Mouse (Mus musculus): ENCODE measurements around the gene Galntl6. TPM values are rescaled to one million over a fixed set of nuclear protein-coding genes. Genes with fewer than 3 reads are reported as not detected.

The Galntl6 gene
- polyA plus RNA-seq, 1 experiment from 2014 or later = 1.2 TPM

GRCm38 (mm10) chr8:57927074-57927473 lies 985.4 kb downstream of the Galntl6 start:
- no peak overlapping the region for H3K9ac ChIP-seq (ENCODE audit: low read depth, low read length)
- no peak for ATAC-seq (ENCODE audit: low read depth)
- H3K36me3 ChIP-seq (ENCODE audit: control insufficient read depth, insufficient read depth, low read length) = no peaks in the 10 kb centered on the region
- no peaks in the 10 kb centered on the region for H3K9me3 ChIP-seq (ENCODE audit: control insufficient read depth, low read length)
- H3K27me3 ChIP-seq (replicated peaks; ENCODE audit: control insufficient read depth, insufficient read depth, low read length) = no peaks in the 10 kb centered on the region
- no peak overlapping the region for H3K4me3 ChIP-seq (ENCODE audit: low read depth, low read length)
- no peak overlapping the region for H3K27ac ChIP-seq (replicated peaks; ENCODE audit: low read depth, low read length)
- DNase-seq (ENCODE audit: low spot score) = no peak
- WGBS = 68% methylated on average over 6 of the region's 6 CpGs
- no peaks in the 10 kb centered on the region for H3K4me1 ChIP-seq (ENCODE audit: control insufficient read depth, insufficient read depth, low read length)
- no peak overlapping the region for H3K4me2 ChIP-seq (ENCODE audit: low read depth, low read length)

DNA sequence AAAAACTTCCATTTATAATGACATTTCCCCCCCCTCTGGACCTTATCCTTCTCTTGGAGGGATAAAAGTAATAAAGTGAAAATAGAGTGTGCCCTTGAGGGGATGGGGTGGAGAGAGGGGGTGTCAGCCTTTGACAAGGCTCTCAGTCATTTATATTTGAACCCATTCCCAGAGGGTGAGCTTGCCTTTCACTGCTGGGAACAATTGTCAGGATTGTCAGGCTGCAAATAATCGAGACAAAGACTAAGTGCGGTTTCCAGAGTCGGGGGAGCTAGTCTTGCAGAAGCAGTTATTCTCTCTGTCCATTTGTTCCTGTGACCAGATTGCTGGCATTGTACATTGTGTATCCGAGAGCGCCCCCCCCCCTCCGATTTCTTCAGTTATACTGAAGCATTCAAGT lies 988.9 kb downstream of the Galntl6 start:
- ATAC-seq (ENCODE audit: low read depth) (no peak), DNase-seq (ENCODE audit: low spot score) (no peak)
- no peaks in the 10 kb centered on the region for H3K36me3 ChIP-seq (ENCODE audit: control insufficient read depth, insufficient read depth, low read length)
- H3K27ac ChIP-seq (replicated peaks; ENCODE audit: low read depth, low read length) = no peak overlapping the region
- no peak overlapping the region for H3K4me2 ChIP-seq (ENCODE audit: low read depth, low read length)
- 46% methylated on average over 6 of the region's 6 CpGs for WGBS
- H3K9ac ChIP-seq (ENCODE audit: low read depth, low read length) = no peak overlapping the region
- H3K4me3 ChIP-seq (ENCODE audit: low read depth, low read length) = no peak overlapping the region
- no peaks in the 10 kb centered on the region for H3K27me3 ChIP-seq (replicated peaks; ENCODE audit: control insufficient read depth, insufficient read depth, low read length)
- no peaks in the 10 kb centered on the region for H3K9me3 ChIP-seq (ENCODE audit: control insufficient read depth, low read length)
- H3K4me1 ChIP-seq (ENCODE audit: control insufficient read depth, insufficient read depth, low read length) = no peaks in the 10 kb centered on the region

DNA sequence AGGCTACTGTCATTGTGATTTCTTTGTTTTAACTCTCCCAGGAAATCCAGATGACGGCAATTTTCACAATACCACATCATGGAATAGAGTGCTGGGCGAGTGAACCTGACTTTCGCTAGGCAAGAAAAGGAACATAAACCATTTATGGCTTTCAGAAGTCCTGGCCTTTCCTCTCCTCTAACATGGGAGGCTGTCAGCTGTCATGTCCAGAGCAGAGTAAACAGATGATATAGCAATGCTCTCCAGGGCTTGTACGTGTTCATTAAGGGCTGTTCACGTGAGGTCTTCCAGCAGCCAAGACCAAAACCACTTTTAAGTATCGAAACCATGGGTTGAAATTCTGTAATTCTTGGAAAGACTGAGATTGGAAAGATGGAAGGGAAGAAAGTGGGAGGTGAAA lies 989.3 kb downstream of the Galntl6 start:
- Histone ChIP-seq H3K27ac (replicated peaks; ENCODE audit: low read depth, low read length) (no peak overlapping the region), H3K36me3 (ENCODE audit: control insufficient read depth, insufficient read depth, low read length) (no peaks in the 10 kb centered on the region), H3K4me1 (ENCODE audit: control insufficient read depth, insufficient read depth, low read length) (no peaks in the 10 kb centered on the region), H3K4me3 (ENCODE audit: low read depth, low read length) (no peak overlapping the region), H3K4me2 (ENCODE audit: low read depth, low read length) (no peak overlapping the region), H3K27me3 (replicated peaks; ENCODE audit: control insufficient read depth, insufficient read depth, low read length) (no peaks in the 10 kb centered on the region), H3K9ac (ENCODE audit: low read depth, low read length) (no peak overlapping the region), H3K9me3 (ENCODE audit: control insufficient read depth, low read length) (no peaks in the 10 kb centered on the region)
- no peak for DNase-seq (ENCODE audit: low spot score)
- WGBS = 56% methylated on average over 6 of the region's 6 CpGs
- no peak for ATAC-seq (ENCODE audit: low read depth)

- ATAC-seq (ENCODE audit: low read depth) (no peak), DNase-seq (ENCODE audit: low spot score) (no peak)
- no peaks in the 10 kb centered on the region for H3K27me3 ChIP-seq (replicated peaks; ENCODE audit: control insufficient read depth, insufficient read depth, low read length)
- H3K4me2 ChIP-seq (ENCODE audit: low read depth, low read length) = no peak overlapping the region
- H3K9me3 ChIP-seq (ENCODE audit: control insufficient read depth, low read length) = no peaks in the 10 kb centered on the region
- WGBS = 75% methylated on average over 6 of the region's 6 CpGs
- H3K9ac ChIP-seq (ENCODE audit: low read depth, low read length) = no peak overlapping the region
- H3K36me3 ChIP-seq (ENCODE audit: control insufficient read depth, insufficient read depth, low read length) = no peaks in the 10 kb centered on the region
- H3K4me1 ChIP-seq (ENCODE audit: control insufficient read depth, insufficient read depth, low read length) = no peaks in the 10 kb centered on the region
- no peak overlapping the region for H3K27ac ChIP-seq (replicated peaks; ENCODE audit: low read depth, low read length)
- no peak overlapping the region for H3K4me3 ChIP-seq (ENCODE audit: low read depth, low read length)
Observed at GRCm38 (mm10) chr8:57922214-57923070, 990.0 kb downstream of the Galntl6 start.

DNA sequence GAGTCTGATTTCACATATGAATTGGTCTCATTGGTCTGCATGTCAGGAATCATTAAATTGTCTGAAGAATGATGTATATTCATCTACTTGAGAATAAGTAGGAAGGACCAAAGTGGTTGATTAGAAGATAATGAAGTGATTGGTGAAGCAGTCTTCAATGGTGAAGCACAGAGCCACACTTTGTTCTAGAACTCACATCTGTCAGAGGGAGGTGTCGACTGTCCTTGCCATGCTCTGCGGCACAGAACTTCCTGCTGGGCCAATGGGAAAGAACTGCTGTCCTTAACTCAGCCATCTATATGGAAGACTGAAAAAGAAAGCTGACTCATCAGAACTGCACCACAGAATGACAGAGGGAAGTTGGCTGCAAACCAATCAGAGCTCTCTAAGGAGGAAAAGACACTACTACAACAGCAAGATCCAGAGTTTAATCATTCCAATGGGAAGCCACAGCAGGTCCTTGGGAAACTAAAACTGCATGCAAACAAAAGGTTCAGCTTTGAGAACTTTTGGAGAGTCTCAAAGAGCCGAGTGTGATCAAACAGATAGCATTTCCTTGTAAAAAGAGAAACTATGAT lies 992.0 kb downstream of the Galntl6 start:
- DNase-seq (ENCODE audit: low spot score) = peak; percentile 52
- H3K9me3 ChIP-seq (ENCODE audit: control insufficient read depth, low read length) = no peaks in the 10 kb centered on the region
- 56% methylated on average over 3 of the region's 3 CpGs for WGBS
- no peak overlapping the region for H3K4me3 ChIP-seq (ENCODE audit: low read depth, low read length)
- no peak overlapping the region for H3K4me2 ChIP-seq (ENCODE audit: low read depth, low read length)
- H3K9ac ChIP-seq (ENCODE audit: low read depth, low read length) = no peak overlapping the region
- H3K27ac ChIP-seq (replicated peaks; ENCODE audit: low read depth, low read length) = no peak overlapping the region
- ATAC-seq (ENCODE audit: low read depth) = 0 out of 2 replicates have a peak, but pooled peaks have one; percentile 33
- no peaks in the 10 kb centered on the region for H3K36me3 ChIP-seq (ENCODE audit: control insufficient read depth, insufficient read depth, low read length)
- H3K4me1 ChIP-seq (ENCODE audit: control insufficient read depth, insufficient read depth, low read length) = no peaks in the 10 kb centered on the region
- no peaks in the 10 kb centered on the region for H3K27me3 ChIP-seq (replicated peaks; ENCODE audit: control insufficient read depth, insufficient read depth, low read length)

DNA sequence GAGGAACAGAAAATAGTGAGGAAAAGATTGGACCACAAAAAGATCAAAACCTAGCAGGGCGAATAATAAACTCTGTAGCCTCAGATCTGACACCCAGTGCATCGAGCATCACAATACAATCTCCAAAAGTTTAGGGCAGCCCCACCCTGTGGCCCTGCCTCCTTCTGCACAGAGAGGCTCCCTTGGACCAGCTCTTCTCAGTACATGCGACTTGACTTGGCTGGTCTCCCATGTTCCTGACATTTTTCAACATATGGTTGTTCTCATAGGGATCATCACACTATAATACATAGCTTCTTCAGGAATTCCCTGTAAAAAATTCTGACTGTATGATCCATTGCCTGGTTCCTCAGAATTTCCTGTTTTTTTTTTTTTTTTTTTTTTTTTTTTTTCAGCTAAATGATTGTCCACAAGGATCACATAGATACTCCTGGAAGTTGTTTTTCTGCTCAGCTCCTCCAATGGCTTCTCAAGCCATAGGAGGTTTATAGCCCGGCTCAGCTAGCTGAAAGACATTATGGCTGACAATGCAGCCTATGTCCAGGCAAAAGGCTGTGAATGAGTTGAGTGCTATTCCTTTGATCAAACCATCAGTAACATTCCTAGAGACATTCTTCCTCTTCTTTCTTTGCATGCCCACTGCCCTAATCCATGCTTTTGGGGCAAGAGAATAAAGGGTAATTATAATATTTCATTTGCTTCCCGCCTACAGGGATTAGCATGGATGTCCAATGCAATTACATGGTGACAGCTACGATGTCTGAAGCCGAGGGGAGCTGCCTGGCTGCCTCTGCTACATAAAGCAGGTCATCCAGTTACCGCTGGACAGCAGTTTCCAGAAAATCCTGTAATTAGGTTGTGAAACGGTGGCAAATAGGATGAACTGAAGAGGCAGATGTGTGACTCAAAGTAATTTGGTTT lies 993.5 kb downstream of the Galntl6 start:
- Histone ChIP-seq H3K36me3 (ENCODE audit: control insufficient read depth, insufficient read depth, low read length) (no peaks in the 10 kb centered on the region), H3K27me3 (replicated peaks; ENCODE audit: control insufficient read depth, insufficient read depth, low read length) (no peaks in the 10 kb centered on the region), H3K4me3 (ENCODE audit: low read depth, low read length) (no peak overlapping the region), H3K4me1 (ENCODE audit: control insufficient read depth, insufficient read depth, low read length) (no peaks in the 10 kb centered on the region), H3K4me2 (ENCODE audit: low read depth, low read length) (no peak overlapping the region), H3K27ac (replicated peaks; ENCODE audit: low read depth, low read length) (no peak overlapping the region), H3K9ac (ENCODE audit: low read depth, low read length) (no peak overlapping the region), H3K9me3 (ENCODE audit: control insufficient read depth, low read length) (no peaks in the 10 kb centered on the region)
- 52% methylated on average over 9 of the region's 9 CpGs for WGBS
- ATAC-seq (ENCODE audit: low read depth) (peak; percentile 47; the same call in 1 of the 2 replicates), DNase-seq (ENCODE audit: low spot score) (peak; percentile 56)

- no peak overlapping the region for H3K27ac ChIP-seq (replicated peaks; ENCODE audit: low read depth, low read length)
- no peaks in the 10 kb centered on the region for H3K4me1 ChIP-seq (ENCODE audit: control insufficient read depth, insufficient read depth, low read length)
- H3K36me3 ChIP-seq (ENCODE audit: control insufficient read depth, insufficient read depth, low read length) = no peaks in the 10 kb centered on the region
- no peak for DNase-seq (ENCODE audit: low spot score)
- no peak overlapping the region for H3K9ac ChIP-seq (ENCODE audit: low read depth, low read length)
- H3K4me3 ChIP-seq (ENCODE audit: low read depth, low read length) = no peak overlapping the region
- 81% methylated on average over 5 of the region's 5 CpGs for WGBS
- no peak overlapping the region for H3K4me2 ChIP-seq (ENCODE audit: low read depth, low read length)
- no peaks in the 10 kb centered on the region for H3K27me3 ChIP-seq (replicated peaks; ENCODE audit: control insufficient read depth, insufficient read depth, low read length)
- no peak for ATAC-seq (ENCODE audit: low read depth)
- H3K9me3 ChIP-seq (ENCODE audit: control insufficient read depth, low read length) = peaks cover 5% of the 10 kb centered on the region
Observed at GRCm38 (mm10) chr8:57893360-57893759, 1019.1 kb downstream of the Galntl6 start.

DNA sequence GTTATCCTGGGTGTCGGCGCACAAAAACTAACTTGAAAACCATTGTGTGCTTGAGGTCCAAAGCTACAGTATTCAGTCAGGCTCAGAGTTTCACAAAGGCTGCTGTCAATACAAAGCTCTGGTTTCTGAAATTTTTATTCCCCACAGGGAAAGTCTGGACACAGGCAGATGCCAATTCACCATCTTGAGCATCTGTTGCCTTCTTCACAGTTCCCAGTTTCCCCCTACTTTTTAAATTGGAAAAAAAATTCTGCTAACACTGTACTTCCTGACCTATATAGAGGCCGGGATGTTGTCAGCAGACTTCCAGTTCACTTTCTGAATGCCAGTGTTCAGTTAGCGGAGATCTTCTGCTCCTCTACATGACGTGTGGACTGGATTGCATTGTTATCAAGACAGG lies 1020.3 kb downstream of the Galntl6 start:
- Histone ChIP-seq H3K4me1 (ENCODE audit: control insufficient read depth, insufficient read depth, low read length) (no peaks in the 10 kb centered on the region), H3K36me3 (ENCODE audit: control insufficient read depth, insufficient read depth, low read length) (no peaks in the 10 kb centered on the region), H3K4me3 (ENCODE audit: low read depth, low read length) (no peak overlapping the region), H3K9me3 (ENCODE audit: control insufficient read depth, low read length) (peaks cover 15% of the 10 kb centered on the region), H3K27me3 (replicated peaks; ENCODE audit: control insufficient read depth, insufficient read depth, low read length) (no peaks in the 10 kb centered on the region), H3K9ac (ENCODE audit: low read depth, low read length) (no peak overlapping the region), H3K4me2 (ENCODE audit: low read depth, low read length) (no peak overlapping the region), H3K27ac (replicated peaks; ENCODE audit: low read depth, low read length) (no peak overlapping the region)
- ATAC-seq (ENCODE audit: low read depth) (no peak), DNase-seq (ENCODE audit: low spot score) (no peak)
- WGBS = 75% methylated on average over 5 of the region's 5 CpGs
